Mouse (Mus musculus) naive thymus-derived CD4-positive, alpha-beta T cell, adult 2 months (primary cell): ENCODE results near the gene Rcor1.

Experiments
- DNase-seq: peaks from one replicate; pipeline ENCODE4 v3.0.0-alpha.2; 2011; ENCODE audit warnings: low read depth

Gene Rcor1

GRCm38 (mm10) chr12:111134169-111134568, 95.0 kb downstream of the Rcor1 start:
- no peak for DNase-seq

- no peak for DNase-seq
Measured at GRCm38 (mm10) chr12:111134791-111135733, 95.9 kb downstream of the Rcor1 start.

- no peak for DNase-seq
Measured at GRCm38 (mm10) chr12:111135953-111136352, 96.8 kb downstream of the Rcor1 start.

GRCm38 (mm10) chr12:111137079-111137478, 97.9 kb downstream of the Rcor1 start:
- DNase-seq = no peak

GRCm38 (mm10) chr12:111143005-111143508, 103.9 kb downstream of the Rcor1 start:
- peak; percentile 55 for DNase-seq

- DNase-seq = no peak
Measured at GRCm38 (mm10) chr12:111143509-111144063, 104.4 kb downstream of the Rcor1 start.

- DNase-seq = no peak
Measured at GRCm38 (mm10) chr12:111144598-111144997, 105.4 kb downstream of the Rcor1 start.

GRCm38 (mm10) chr12:111145269-111145668, 106.1 kb downstream of the Rcor1 start:
- DNase-seq = no peak

GRCm38 (mm10) chr12:111149495-111150235, 110.5 kb downstream of the Rcor1 start:
- DNase-seq = no peak

GRCm38 (mm10) chr12:111150236-111150596, 111.1 kb downstream of the Rcor1 start:
- DNase-seq = peak; percentile 73

GRCm38 (mm10) chr12:111151422-111152156, 112.4 kb downstream of the Rcor1 start:
- DNase-seq = no peak

- no peak for DNase-seq
Measured at GRCm38 (mm10) chr12:111152579-111152978, 113.4 kb downstream of the Rcor1 start.

GRCm38 (mm10) chr12:111152981-111153710, 114.0 kb downstream of the Rcor1 start:
- DNase-seq = no peak

GRCm38 (mm10) chr12:111153946-111154345, 114.8 kb downstream of the Rcor1 start:
- DNase-seq = no peak

GRCm38 (mm10) chr12:111154641-111155040, 115.5 kb downstream of the Rcor1 start:
- DNase-seq = no peak

GRCm38 (mm10) chr12:111155756-111156155, 116.6 kb downstream of the Rcor1 start:
- DNase-seq = no peak

GRCm38 (mm10) chr12:111159659-111160428, 120.7 kb downstream of the Rcor1 start:
- peak; percentile 89 for DNase-seq

GRCm38 (mm10) chr12:111160871-111161270, 121.7 kb downstream of the Rcor1 start:
- DNase-seq = no peak

GRCm38 (mm10) chr12:111161943-111162311, 122.8 kb downstream of the Rcor1 start:
- no peak for DNase-seq

- peak; percentile 41 for DNase-seq
Measured at GRCm38 (mm10) chr12:111162312-111163061, 123.3 kb downstream of the Rcor1 start.
